Comparison of ENCODE assay signal across 19 mouse cellular contexts in genomic region chr15:79223641-79224040, GRCm38 (mm10). TPM values are rescaled to one million over a fixed set of nuclear protein-coding genes. Genes with fewer than 3 reads are reported as not detected.
DNase-seq lines count a peak whose midpoint lies in the region; ATAC-seq and TF ChIP-seq lines count a peak whose summit lies in the region.
"Had no signal": no experiment of that assay in that cellular context is flagged by ENCODE, and none has a peak within 500 bp of the region (broad histone marks: within the 10 kb centered on the region; RNA-seq: fewer than 3 reads in every experiment).

No protein-coding gene starts in this region.

- 0 out of 2 replicates have a peak, but pooled peaks have one; percentile 36 for ATAC-seq in intestine, embryonic 14.5 days (replicated peaks; ENCODE audit: low FRiP score, low TSS enrichment, low read depth)
- no peak for ATAC-seq in intestine, embryonic 15.5 days
- no peak for ATAC-seq in midbrain, embryonic 13.5 days
- no peak for ATAC-seq in midbrain, postnatal 0 days (ENCODE audit: low FRiP score)
- ATAC-seq in neural tube, embryonic 13.5 days (ENCODE audit: low read depth) = no peak
- ATAC-seq: CD4-positive, CD25-positive, alpha-beta regulatory T cell, adult 4 months; forebrain, embryonic 13.5 days; lung, postnatal 0 days; Patski had no signal

- H3K27ac ChIP-seq in intestine, embryonic 14.5 days (ENCODE audit: low read depth) = no peak overlapping the region
- no peak overlapping the region for H3K27ac ChIP-seq in intestine, embryonic 15.5 days
- H3K27ac ChIP-seq in midbrain, embryonic 13.5 days = no peak overlapping the region
- no peak overlapping the region for H3K27ac ChIP-seq in midbrain, postnatal 0 days (ENCODE audit: low read depth, low read length)
- no peak overlapping the region for H3K27ac ChIP-seq in neural tube, embryonic 13.5 days (replicated peaks)
- H3K27ac ChIP-seq: forebrain, embryonic 13.5 days had no signal

- no peaks in the 10 kb centered on the region for H3K36me3 ChIP-seq in intestine, embryonic 14.5 days (ENCODE audit: control insufficient read depth, insufficient read depth, low read length)
- H3K36me3 ChIP-seq in intestine, embryonic 15.5 days = no peaks in the 10 kb centered on the region
- H3K36me3 ChIP-seq in midbrain, embryonic 13.5 days = no peaks in the 10 kb centered on the region
- no peaks in the 10 kb centered on the region for H3K36me3 ChIP-seq in midbrain, postnatal 0 days (ENCODE audit: insufficient read depth, low read length)
- H3K36me3 ChIP-seq in neural tube, embryonic 13.5 days = no peaks in the 10 kb centered on the region

- TF ChIP-seq CTCF in midbrain, postnatal 0 days (IDR thresholded peaks at IDR 0.05) = no peak

- 21% methylated on average over 5 of the region's 5 CpGs for WGBS in intestine, embryonic 14.5 days
- 10% methylated on average over 5 of the region's 5 CpGs for WGBS in intestine, embryonic 15.5 days
- WGBS in midbrain, embryonic 13.5 days = 3% methylated on average over 5 of the region's 5 CpGs
- 9% methylated on average over 5 of the region's 5 CpGs for WGBS in midbrain, postnatal 0 days
- 3% methylated on average over 5 of the region's 5 CpGs for WGBS in neural tube, embryonic 13.5 days

- H3K4me1 ChIP-seq in intestine, embryonic 14.5 days (replicated peaks; ENCODE audit: control insufficient read depth, insufficient read depth, low read length) = no peaks in the 10 kb centered on the region
- H3K4me1 ChIP-seq in intestine, embryonic 15.5 days (replicated peaks) = 0 out of 2 replicates have a peak, but pooled peaks cover 2% of the 10 kb centered on the region
- peaks cover 21% of the 10 kb centered on the region for H3K4me1 ChIP-seq in midbrain, embryonic 13.5 days (replicated peaks)
- 0 out of 2 replicates have a peak, but pooled peaks cover 4% of the 10 kb centered on the region for H3K4me1 ChIP-seq in midbrain, postnatal 0 days (ENCODE audit: insufficient read depth, low read length)
- H3K4me1 ChIP-seq in neural tube, embryonic 13.5 days (replicated peaks) = peaks cover 31% of the 10 kb centered on the region

- no peaks in the 10 kb centered on the region for H3K9me3 ChIP-seq in intestine, embryonic 14.5 days (ENCODE audit: control insufficient read depth, low read length)
- H3K9me3 ChIP-seq in intestine, embryonic 15.5 days = no peaks in the 10 kb centered on the region
- no peaks in the 10 kb centered on the region for H3K9me3 ChIP-seq in midbrain, embryonic 13.5 days
- no peaks in the 10 kb centered on the region for H3K9me3 ChIP-seq in midbrain, postnatal 0 days (ENCODE audit: low read length)
- H3K9me3 ChIP-seq in neural tube, embryonic 13.5 days = no peaks in the 10 kb centered on the region
- H3K9me3 ChIP-seq: forebrain, embryonic 13.5 days had no signal

- no peak overlapping the region for H3K9ac ChIP-seq in intestine, embryonic 14.5 days (ENCODE audit: low read length)
- H3K9ac ChIP-seq in intestine, embryonic 15.5 days = no peak overlapping the region
- 0 out of 2 replicates have a peak overlapping the region, but pooled peaks have one; percentile 3 for H3K9ac ChIP-seq in midbrain, embryonic 13.5 days (replicated peaks)
- H3K9ac ChIP-seq in midbrain, postnatal 0 days (replicated peaks; ENCODE audit: low read length, poor library complexity, severe bottlenecking) = no peak overlapping the region
- 0 out of 2 replicates have a peak overlapping the region, but pooled peaks have one; percentile 26 for H3K9ac ChIP-seq in neural tube, embryonic 13.5 days
- H3K9ac ChIP-seq: forebrain, embryonic 13.5 days had no signal

- H3K4me3 ChIP-seq in intestine, embryonic 14.5 days (ENCODE audit: low read depth, low read length) = no peak overlapping the region
- no peak overlapping the region for H3K4me3 ChIP-seq in intestine, embryonic 15.5 days (replicated peaks)
- H3K4me3 ChIP-seq in midbrain, embryonic 13.5 days (replicated peaks) = no peak overlapping the region
- no peak overlapping the region for H3K4me3 ChIP-seq in midbrain, postnatal 0 days (ENCODE audit: low read depth, low read length)
- no peak overlapping the region for H3K4me3 ChIP-seq in neural tube, embryonic 13.5 days
- H3K4me3 ChIP-seq: forebrain, embryonic 13.5 days had no signal

- no peaks in the 10 kb centered on the region for H3K27me3 ChIP-seq in intestine, embryonic 14.5 days (replicated peaks; ENCODE audit: control insufficient read depth, insufficient read depth, low read length)
- no peaks in the 10 kb centered on the region for H3K27me3 ChIP-seq in intestine, embryonic 15.5 days (replicated peaks)
- H3K27me3 ChIP-seq in midbrain, embryonic 13.5 days = peaks cover 3% of the 10 kb centered on the region; the same call in 1 of the 2 replicates
- no peaks in the 10 kb centered on the region for H3K27me3 ChIP-seq in midbrain, postnatal 0 days (ENCODE audit: insufficient read depth, low read length)
- H3K27me3 ChIP-seq in neural tube, embryonic 13.5 days = no peaks in the 10 kb centered on the region
- H3K27me3 ChIP-seq: Patski had no signal

- no peak for DNase-seq in intestine, embryonic 14.5 days (ENCODE audit: low spot score)
- no peak for DNase-seq in midbrain, postnatal 0 days (ENCODE audit: low spot score)
- DNase-seq in embryo, embryonic 10.5 days (ENCODE audit: low spot score) = peak; percentile 71
- no peak for DNase-seq in thymus, postnatal 10 days (ENCODE audit: low spot score in 2 of 2)
- DNase-seq: adrenal gland, adult 2 months; cerebellum, adult 9-10 months; kidney, adult 11 months; kidney, postnatal 4 days; thymus, adult 2 months had no signal

- no peak overlapping the region for H3K4me2 ChIP-seq in intestine, embryonic 14.5 days (ENCODE audit: low read length)
- H3K4me2 ChIP-seq in intestine, embryonic 15.5 days (replicated peaks) = no peak overlapping the region
- no peak overlapping the region for H3K4me2 ChIP-seq in midbrain, embryonic 13.5 days (replicated peaks)
- no peak overlapping the region for H3K4me2 ChIP-seq in midbrain, postnatal 0 days (ENCODE audit: low read depth, low read length, poor library complexity, severe bottlenecking)
- peak overlapping the region; percentile 25; the same call in 1 of the 2 replicates for H3K4me2 ChIP-seq in neural tube, embryonic 13.5 days
- H3K4me2 ChIP-seq: forebrain, embryonic 13.5 days had no signal

RNA-seq across cellular contexts. Expression of gene Pick1, which starts 5.3 kb away (rescaled TPM):
- polyA plus RNA-seq in intestine, embryonic 14.5 days (2014; fragmentation: Nextera tagmentation; extraction: Ambion mirVana) = 28.3 and 30.1 TPM in 2 replicates
- 44.2 and 50.1 TPM in 2 replicates for polyA plus RNA-seq in intestine, embryonic 15.5 days (2015; fragmentation: Nextera tagmentation; extraction: Ambion mirVana)
- 82.2 and 86.8 TPM in 2 replicates for polyA plus RNA-seq in midbrain, embryonic 13.5 days (2015; fragmentation: Nextera tagmentation; extraction: Ambion mirVana)
- 65.8 and 81.1 TPM in 2 replicates for total RNA-seq in midbrain, postnatal 0 days (2014; rRNA removed)
- 78.1 and 84.2 TPM in 2 replicates for polyA plus RNA-seq in midbrain, postnatal 0 days (2015; fragmentation: Nextera tagmentation; extraction: Ambion mirVana)
- polyA plus RNA-seq in neural tube, embryonic 13.5 days (2015; fragmentation: Nextera tagmentation; extraction: Ambion mirVana) = 75.0 and 88.0 TPM in 2 replicates

RNA-seq across cellular contexts. Expression of gene Gm49486, which starts 5.5 kb away (rescaled TPM):
- 0.30 and 0.58 TPM in 2 replicates for polyA plus RNA-seq in intestine, embryonic 14.5 days (2014; fragmentation: Nextera tagmentation; extraction: Ambion mirVana)
- polyA plus RNA-seq in intestine, embryonic 15.5 days (2015; fragmentation: Nextera tagmentation; extraction: Ambion mirVana) = 0.27 and 0.35 TPM in 2 replicates
- 0.88 and 1.0 TPM in 2 replicates for polyA plus RNA-seq in midbrain, embryonic 13.5 days (2015; fragmentation: Nextera tagmentation; extraction: Ambion mirVana)
- total RNA-seq in midbrain, postnatal 0 days (2014; rRNA removed) = 1.8 and 3.7 TPM in 2 replicates
- polyA plus RNA-seq in midbrain, postnatal 0 days (2015; fragmentation: Nextera tagmentation; extraction: Ambion mirVana) = 1.1 and 2.0 TPM in 2 replicates
- 1.7 and 2.0 TPM in 2 replicates for polyA plus RNA-seq in neural tube, embryonic 13.5 days (2015; fragmentation: Nextera tagmentation; extraction: Ambion mirVana)
- total RNA-seq: adrenal gland, adult 2 months; megakaryocyte-erythroid progenitor cell, adult 5-6 weeks had no signal
- polyA plus RNA-seq: adrenal gland, adult 2 months had no signal

RNA-seq across cellular contexts. Expression of gene Slc16a8, which starts 30.9 kb away (rescaled TPM):
- polyA plus RNA-seq in intestine, embryonic 14.5 days (2014; fragmentation: Nextera tagmentation; extraction: Ambion mirVana) = 0.13 and 0.19 TPM in 2 replicates
- polyA plus RNA-seq in intestine, embryonic 15.5 days (2015; fragmentation: Nextera tagmentation; extraction: Ambion mirVana) = 0.16 TPM in 1 of 2 replicates, not detected in the other
- 0.22 and 0.23 TPM in 2 replicates for polyA plus RNA-seq in midbrain, embryonic 13.5 days (2015; fragmentation: Nextera tagmentation; extraction: Ambion mirVana)
- total RNA-seq in midbrain, postnatal 0 days (2014; rRNA removed) = 0.93 TPM in 1 of 2 replicates, not detected in the other
- polyA plus RNA-seq in midbrain, postnatal 0 days (2015; fragmentation: Nextera tagmentation; extraction: Ambion mirVana) = 0.45 and 0.54 TPM in 2 replicates
- 0.43 and 0.50 TPM in 2 replicates for polyA plus RNA-seq in neural tube, embryonic 13.5 days (2015; fragmentation: Nextera tagmentation; extraction: Ambion mirVana)
- total RNA-seq: adrenal gland, adult 2 months; megakaryocyte-erythroid progenitor cell, adult 5-6 weeks; neutrophil, adult 5-6 weeks had no signal
- polyA plus RNA-seq: CD4-positive, CD25-positive, alpha-beta regulatory T cell, adult 4 months; embryonic facial prominence, embryonic 11.5 days had no signal

RNA-seq across cellular contexts. Expression of gene Sox10, which starts 58.6 kb away (rescaled TPM):
- 17.2 TPM in 2 replicates for polyA plus RNA-seq in intestine, embryonic 14.5 days (2014; fragmentation: Nextera tagmentation; extraction: Ambion mirVana)
- 7.9 and 8.2 TPM in 2 replicates for polyA plus RNA-seq in intestine, embryonic 15.5 days (2015; fragmentation: Nextera tagmentation; extraction: Ambion mirVana)
- 0.58 and 0.67 TPM in 2 replicates for polyA plus RNA-seq in midbrain, embryonic 13.5 days (2015; fragmentation: Nextera tagmentation; extraction: Ambion mirVana)
- total RNA-seq in midbrain, postnatal 0 days (2014; rRNA removed) = 19.2 and 21.1 TPM in 2 replicates
- polyA plus RNA-seq in midbrain, postnatal 0 days (2015; fragmentation: Nextera tagmentation; extraction: Ambion mirVana) = 6.8 and 8.9 TPM in 2 replicates
- polyA plus RNA-seq in neural tube, embryonic 13.5 days (2015; fragmentation: Nextera tagmentation; extraction: Ambion mirVana) = 20.4 and 23.5 TPM in 2 replicates
- total RNA-seq: megakaryocyte-erythroid progenitor cell, adult 5-6 weeks; neutrophil, adult 5-6 weeks had no signal
- polyA plus RNA-seq: CD4-positive, CD25-positive, alpha-beta regulatory T cell, adult 4 months; Patski had no signal

Comparison
In these comparisons a context has a peak if more than half of its experiments do, and no peak if none do; other contexts are left out.
1. H3K9ac ChIP-seq: peak in midbrain, embryonic 13.5 days (single experiment) and neural tube, embryonic 13.5 days (single experiment); none in intestine, embryonic 14.5 days (single experiment), intestine, embryonic 15.5 days (single experiment) and midbrain, postnatal 0 days (single experiment).